12 mouse cellular contexts compared by ENCODE assay signal in the genomic region with DNA sequence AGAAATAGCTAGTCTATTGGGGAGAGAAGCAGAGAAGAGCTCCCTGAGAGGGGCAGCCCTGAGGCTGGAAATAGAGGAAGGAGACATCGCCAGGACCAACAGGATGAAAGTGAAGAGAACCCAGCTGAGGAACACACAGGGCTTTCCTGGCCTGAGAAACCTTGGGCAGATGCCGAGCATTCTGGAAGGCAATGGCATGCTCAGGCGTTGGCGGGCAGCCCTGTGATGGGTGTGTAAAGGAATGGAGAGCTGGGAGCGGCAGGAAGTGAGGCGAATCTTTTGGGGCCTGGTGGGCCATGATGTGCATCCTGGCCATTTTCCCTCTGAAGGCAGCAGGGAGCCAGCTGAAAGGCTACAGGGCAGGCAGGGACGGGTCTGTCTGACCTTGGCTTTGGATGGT.
DNase-seq lines count a peak whose midpoint lies in the region; ATAC-seq and TF ChIP-seq lines count a peak whose summit lies in the region.
"Had no signal": no experiment of that assay in that cellular context is flagged by ENCODE, and none has a peak within 500 bp of the region (broad histone marks: within the 10 kb centered on the region; RNA-seq: fewer than 3 reads in every experiment).

No protein-coding gene starts in this region.

- H3K27ac ChIP-seq in midbrain, embryonic 11.5 days (ENCODE audit: low read depth, low read length), result no peak overlapping the region
- H3K27ac ChIP-seq: layer of hippocampus, adult 2 months; midbrain, embryonic 12.5 days had no signal

- no peak overlapping the region for H3K9ac ChIP-seq in midbrain, embryonic 11.5 days (ENCODE audit: low read length)
- H3K9ac ChIP-seq: midbrain, embryonic 12.5 days had no signal

- H3K4me3 ChIP-seq in midbrain, embryonic 11.5 days (ENCODE audit: low read depth, low read length), result no peak overlapping the region
- H3K4me3 ChIP-seq: layer of hippocampus, adult 2 months; midbrain, embryonic 12.5 days had no signal

- no peaks in the 10 kb centered on the region for H3K36me3 ChIP-seq in midbrain, embryonic 11.5 days (ENCODE audit: control insufficient read depth, insufficient read depth, low read length)
- H3K36me3 ChIP-seq: midbrain, embryonic 12.5 days had no signal

- in situ Hi-C loops in Patski (cut with MboI; ENCODE audit: low pct_unique_long_range_greater_than_20kb), result no loop called here

- no peak for TF ChIP-seq CTCF in Patski (IDR thresholded peaks at IDR 0.05)

- H3K4me2 ChIP-seq in midbrain, embryonic 11.5 days, result no peak overlapping the region
- H3K4me2 ChIP-seq: liver, embryonic 11.5 days; midbrain, embryonic 12.5 days had no signal

- DNase-seq in adrenal gland, postnatal 14 days, result peak; percentile 30
- no peak for DNase-seq in adrenal gland, adult (ENCODE audit: inconsistent age in 2 of 2, low spot score in 1 of 2)
- DNase-seq in Patski (ENCODE audit: low read depth, low spot score) (no peak), MN1 (ENCODE audit: low spot score) (no peak)
- DNase-seq in cerebellum, postnatal 36 days, result peak; percentile 82 to 85
- DNase-seq in heart, postnatal 4 days, result peak; percentile 69
- no peak for DNase-seq in left cerebral cortex, adult 18-20 months (ENCODE audit: low spot score in 2 of 2)
- no peak for DNase-seq in midbrain, embryonic 11.5 days (ENCODE audit: low spot score, missing footprints)
- DNase-seq: B cell, adult 2 months had no signal

- peaks cover 13% of the 10 kb centered on the region for H3K27me3 ChIP-seq in Patski
- peaks cover 12% of the 10 kb centered on the region for H3K27me3 ChIP-seq in midbrain, embryonic 11.5 days (ENCODE audit: control insufficient read depth, insufficient read depth, low read length)

- no peaks in the 10 kb centered on the region for H3K4me1 ChIP-seq in midbrain, embryonic 11.5 days (ENCODE audit: control insufficient read depth, insufficient read depth, low read length)
- H3K4me1 ChIP-seq: midbrain, embryonic 12.5 days had no signal

- WGBS in midbrain, embryonic 11.5 days, result 91% methylated on average over 7 of the region's 7 CpGs

- ATAC-seq in Patski, result peak; percentile 23
- no peak for ATAC-seq in midbrain, embryonic 11.5 days (ENCODE audit: low FRiP score)

- POLR2A ChIA-PET in Patski (lab: Charles Lee), result no interaction called here

- H3K9me3 ChIP-seq in midbrain, embryonic 11.5 days (ENCODE audit: control insufficient read depth, low read length), result no peaks in the 10 kb centered on the region
- H3K9me3 ChIP-seq: midbrain, embryonic 12.5 days had no signal

- CTCF ChIA-PET in Patski (lab: Charles Lee), result interaction anchor here (2.0 kb wide), 1 partner anchor 10 kb away, joined by 8 read pairs; no protein-coding TSS in a partner anchor

Comparison
In these comparisons a context has a peak if more than half of its experiments do, and no peak if none do; other contexts are left out.
1. DNase-seq: peak in adrenal gland, postnatal 14 days (single experiment), cerebellum, postnatal 36 days (2 of 2) and heart, postnatal 4 days (single experiment); none in adrenal gland, adult (0 of 2), Patski (single experiment), MN1 (single experiment), left cerebral cortex, adult 18-20 months (0 of 2) and midbrain, embryonic 11.5 days (single experiment).